Mouse (Mus musculus) frontal cortex, adult 2 months (tissue): ENCODE data around the gene Tbx19. TPM values are rescaled to one million over a fixed set of nuclear protein-coding genes. Genes with fewer than 3 reads are reported as not detected.

ENCODE experiments used
- DNase-seq, 2 experiments: peaks; one replicate each; pipeline ENCODE4 v3.0.0; 2022; ENCODE audit warnings: low spot score in 1 of 2; ENCODE audit errors: extremely low spot score in 1 of 2
- polyA plus RNA-seq: library from polyadenylated mRNA; depleted of rRNA; stranded (reverse); fragments of >200 nt; gene quantifications from 2 replicates; pipeline ENCODE4 v1.2.3, GENCODE M21; 2012

Tbx19 gene
- polyA plus RNA-seq, 1 experiment: not detected

DNA sequence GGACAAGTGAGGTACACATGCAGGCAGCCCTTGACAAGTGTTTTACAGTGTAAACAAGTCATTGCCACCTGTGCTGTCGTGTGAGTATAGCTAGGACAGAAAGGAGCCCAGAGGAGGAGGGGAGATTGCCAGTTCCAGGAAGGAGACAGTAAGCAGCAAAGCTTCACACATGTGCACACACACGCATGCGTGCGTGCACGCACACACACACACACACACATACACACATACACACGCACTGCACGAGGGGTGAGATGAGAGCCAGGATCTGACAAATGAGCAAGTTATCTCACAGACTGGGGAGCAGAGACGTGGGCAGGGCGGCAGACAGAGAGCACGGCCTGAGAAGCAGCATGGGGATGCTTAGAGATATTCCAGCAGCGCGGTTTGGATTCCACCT, 25.9 kb upstream of the Tbx19 start:
- DNase-seq: no peak

DNA sequence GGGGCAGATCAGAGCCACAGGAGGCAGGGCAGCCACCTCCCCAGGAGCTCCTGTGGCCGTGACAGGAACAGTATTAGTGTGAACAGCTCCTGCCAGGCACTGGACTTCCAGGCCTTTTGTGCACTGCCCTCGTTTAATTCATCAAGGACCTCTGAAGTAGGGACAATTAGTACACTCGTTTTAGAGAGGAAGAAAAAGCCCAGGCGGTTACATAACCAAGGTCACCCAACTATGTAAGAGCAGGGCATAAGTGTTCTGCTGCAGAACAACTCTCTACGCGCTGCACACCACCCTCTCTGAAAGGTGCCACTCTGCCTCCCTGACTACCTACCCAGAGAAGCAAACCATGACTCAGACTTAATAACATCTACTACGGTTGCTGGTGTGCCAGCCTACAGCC, 24.5 kb upstream of the Tbx19 start:
- peak in 1 of 2 experiments; percentile 32 for DNase-seq

DNA sequence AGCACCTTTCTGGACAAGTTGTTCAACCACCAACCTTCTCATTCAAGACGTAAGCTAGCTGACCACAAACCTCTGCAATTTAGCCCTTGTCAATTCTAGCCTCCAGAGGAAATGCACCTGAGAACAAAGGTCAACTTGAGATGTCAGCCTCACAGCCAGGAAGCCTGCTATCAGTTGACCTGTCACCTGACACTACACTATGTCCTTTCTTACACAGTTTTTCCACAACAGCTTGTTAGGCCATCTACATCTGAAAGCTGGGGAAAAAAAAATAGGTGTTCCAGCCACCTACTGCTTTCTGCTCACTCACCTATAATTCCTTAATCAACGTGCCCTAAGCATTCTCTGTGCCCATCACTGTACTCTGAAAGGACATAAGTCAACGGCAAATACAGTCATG, 23.6 kb upstream of the Tbx19 start:
- DNase-seq: no peak

DNA sequence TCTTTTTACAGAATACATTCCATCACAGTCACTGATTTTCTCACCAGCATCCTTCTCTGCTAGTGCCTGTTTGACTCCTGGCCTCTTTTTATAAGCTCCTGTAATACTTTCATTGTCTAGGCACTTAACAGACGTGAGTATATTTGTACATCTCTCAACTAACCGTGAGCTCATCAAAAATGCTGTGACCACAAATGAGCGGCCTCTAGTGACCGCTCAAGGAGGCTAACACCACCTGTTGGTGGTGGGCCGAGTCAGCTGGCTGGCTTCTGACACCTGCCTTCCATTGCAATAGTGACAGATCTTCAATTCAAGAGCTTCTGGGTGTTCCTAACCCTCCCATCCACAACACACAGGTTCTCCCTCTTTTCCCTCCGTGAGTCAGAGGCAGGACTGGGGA, 22.8 kb upstream of the Tbx19 start:
- DNase-seq: no peak

DNA sequence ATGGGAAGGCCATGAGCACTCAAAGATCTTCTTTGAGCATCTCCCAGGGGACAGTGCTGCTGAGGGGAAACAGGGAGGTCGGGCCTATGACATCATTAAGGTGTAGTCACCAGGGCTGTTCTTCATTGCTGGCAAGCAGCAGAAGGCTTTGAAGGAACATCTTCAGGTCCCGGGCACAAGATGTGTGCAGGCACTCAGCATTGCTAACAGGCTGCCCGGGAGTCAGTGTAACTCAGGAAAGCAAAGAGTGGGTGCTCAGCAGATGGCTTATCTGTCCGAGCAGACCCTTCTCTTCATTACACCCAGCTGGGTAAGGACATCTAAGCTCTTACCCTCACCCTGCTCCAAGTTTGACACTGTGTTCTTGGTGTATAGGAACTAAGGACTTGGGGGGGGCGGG, 18.7 kb upstream of the Tbx19 start:
- no peak for DNase-seq

GRCm38 (mm10) chr1:165178075-165178474, 17.5 kb upstream of the Tbx19 start:
- DNase-seq: no peak

DNA sequence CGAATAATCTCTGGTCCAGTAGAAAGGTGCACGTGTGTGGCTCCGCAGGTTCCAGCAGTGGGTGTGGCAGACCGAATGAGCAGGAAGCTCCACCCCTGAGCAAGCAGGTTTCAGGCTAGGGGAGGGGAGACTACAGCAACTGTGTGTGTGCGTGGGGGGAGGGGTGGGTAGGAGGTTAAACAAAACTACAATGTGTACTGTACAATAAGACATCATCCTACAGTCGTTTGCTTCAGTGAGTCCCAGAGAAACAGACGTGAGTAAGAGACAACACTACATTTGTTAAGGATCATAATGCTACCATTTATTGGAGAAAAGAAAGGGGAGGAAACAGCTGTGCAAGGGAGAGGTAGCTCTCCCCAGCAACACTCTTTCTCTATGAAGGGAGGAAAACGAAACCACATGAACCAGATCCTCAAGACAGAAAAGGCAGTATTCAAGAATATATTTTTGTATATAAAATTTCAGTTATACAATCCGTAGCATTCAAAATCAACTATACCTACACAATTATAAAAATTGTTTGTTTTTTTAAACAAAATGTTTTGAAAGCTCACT, 13.6 kb upstream of the Tbx19 start:
- no peak for DNase-seq

GRCm38 (mm10) chr1:165171277-165171676, 10.7 kb upstream of the Tbx19 start:
- no peak for DNase-seq

- DNase-seq: no peak
Measured at GRCm38 (mm10) chr1:165170157-165170556, 9.6 kb upstream of the Tbx19 start.

- DNase-seq: no peak
Measured at GRCm38 (mm10) chr1:165169462-165169861, 8.9 kb upstream of the Tbx19 start.

DNA sequence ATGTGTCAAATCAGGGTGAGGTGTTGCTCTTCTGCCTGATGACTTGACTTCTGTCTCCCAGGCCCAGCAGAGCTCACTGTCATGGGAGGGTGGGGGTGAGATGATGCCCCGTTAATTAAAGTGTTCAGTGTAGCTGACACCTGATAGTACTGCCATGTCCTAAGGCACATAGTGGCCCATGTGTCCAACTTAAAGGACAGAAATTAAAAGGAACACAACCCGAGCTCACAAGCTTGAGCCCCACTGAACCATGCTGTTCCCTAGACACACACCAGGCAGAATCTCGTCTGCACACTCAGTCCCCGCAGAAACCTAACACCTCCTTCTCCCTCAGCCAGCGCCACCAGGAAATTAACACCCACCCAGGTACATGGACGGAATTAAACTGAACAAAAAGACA, 4.3 kb upstream of the Tbx19 start:
- DNase-seq: no peak

GRCm38 (mm10) chr1:165158841-165159240, 1.7 kb downstream of the Tbx19 start:
- DNase-seq: no peak

DNA sequence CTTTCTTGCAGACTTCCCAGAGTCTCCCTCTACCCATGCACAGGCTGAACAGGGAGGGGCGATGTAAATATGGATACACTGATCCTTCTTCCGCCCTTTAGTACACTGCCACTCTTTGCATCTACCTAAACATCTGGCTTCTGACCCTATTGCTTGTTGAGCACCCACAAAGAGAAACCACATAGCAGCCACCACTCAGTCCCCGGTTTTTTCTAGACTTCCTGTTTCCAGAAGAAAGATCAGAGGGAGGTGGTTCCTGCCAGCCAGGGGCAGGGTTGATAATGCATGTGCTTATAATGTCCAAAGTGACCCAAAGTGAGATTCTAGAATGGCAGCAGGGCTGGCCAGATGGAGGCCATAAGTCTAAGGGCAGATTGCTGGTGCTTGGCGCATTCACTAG, 6.4 kb downstream of the Tbx19 start:
- no peak for DNase-seq

- no peak for DNase-seq
Measured at GRCm38 (mm10) chr1:165151216-165151615, 9.4 kb downstream of the Tbx19 start.

DNA sequence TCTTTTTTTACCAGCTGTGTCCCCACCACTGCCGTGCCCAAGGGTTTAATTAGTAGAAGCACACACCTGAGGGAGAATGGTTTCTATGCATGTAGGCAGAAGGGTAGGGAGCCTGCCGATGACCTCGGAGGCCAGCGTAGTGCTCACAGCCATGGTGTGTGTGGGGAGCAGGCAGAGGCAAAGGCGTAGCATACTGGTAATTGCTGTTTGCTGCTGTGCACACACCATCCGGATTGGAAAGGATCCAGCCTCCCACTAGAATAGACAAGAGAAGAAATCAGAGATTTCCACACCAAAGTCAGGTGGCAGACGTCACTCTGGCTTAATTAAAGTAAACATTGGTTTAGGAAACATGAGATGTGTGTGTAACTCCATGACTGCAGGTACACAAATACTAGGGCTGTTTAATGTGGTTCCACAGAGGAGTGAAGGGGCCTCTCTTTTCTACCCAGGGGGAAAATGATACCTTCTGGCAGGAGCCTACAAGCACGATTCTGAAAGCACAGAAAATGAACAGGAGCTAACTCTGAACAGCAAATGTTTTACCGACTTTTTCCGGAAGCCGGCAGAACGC, 18.1 kb downstream of the Tbx19 start:
- DNase-seq: no peak

DNA sequence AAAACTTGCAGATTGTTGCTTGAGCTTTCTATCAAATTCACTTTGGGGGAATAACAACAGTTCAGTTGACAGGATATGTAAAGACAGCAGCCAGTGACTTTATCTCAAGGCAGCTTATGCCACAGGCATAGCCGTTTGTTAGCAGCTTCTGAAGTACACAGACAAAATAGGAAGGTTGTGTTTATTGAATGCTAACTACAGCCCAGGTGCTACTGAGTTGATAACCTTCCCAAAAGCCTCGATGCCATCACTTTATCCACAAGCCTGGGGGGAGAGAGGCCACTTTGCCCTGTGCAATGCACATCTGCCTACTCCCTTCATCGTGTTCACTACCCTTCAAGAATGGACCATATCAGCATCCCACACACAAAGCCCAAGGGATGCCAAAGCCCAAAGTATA, 20.3 kb downstream of the Tbx19 start:
- DNase-seq: no peak

DNA sequence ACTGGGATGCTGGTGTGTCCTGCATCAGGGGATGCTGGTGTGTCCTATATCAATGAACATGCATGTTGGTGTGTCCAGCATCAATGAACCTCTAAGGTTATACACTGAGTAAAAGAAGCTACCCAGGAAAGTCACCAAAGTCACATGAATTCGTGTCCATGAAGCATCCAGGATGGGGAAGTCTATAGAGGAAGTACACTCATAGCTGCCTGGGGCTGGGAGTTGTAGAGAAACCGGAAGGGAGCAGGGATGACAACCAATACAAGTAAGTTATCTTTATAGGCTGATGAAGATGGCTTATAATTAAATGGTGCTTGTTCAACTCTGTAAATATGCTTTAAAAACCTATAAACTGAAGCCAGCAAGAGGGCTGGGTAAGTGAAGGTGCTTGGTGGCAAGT, 26.7 kb downstream of the Tbx19 start:
- DNase-seq: no peak

DNA sequence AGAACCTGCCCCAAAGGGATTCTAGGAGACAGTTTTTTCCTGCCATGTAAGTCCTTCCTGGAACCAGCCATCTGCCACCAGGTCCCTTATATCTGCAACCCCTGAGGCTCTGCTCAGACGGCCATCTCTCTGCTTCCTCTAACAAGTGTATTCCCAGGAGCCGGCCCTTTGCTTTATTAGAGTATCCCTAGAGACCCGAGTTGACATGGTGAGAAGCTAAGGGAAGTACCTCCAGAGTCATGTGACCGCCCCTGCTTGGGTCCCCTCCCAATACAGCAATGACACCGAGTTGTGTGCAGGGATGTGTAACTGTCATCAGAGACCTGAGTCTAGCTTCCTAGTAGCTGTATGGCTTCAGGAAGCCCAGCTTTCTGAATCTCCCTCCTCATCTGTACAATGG, 27.3 kb downstream of the Tbx19 start:
- DNase-seq: no peak

GRCm38 (mm10) chr1:165132187-165132877, 28.2 kb downstream of the Tbx19 start:
- peak; percentile 79 to 97 for DNase-seq

DNA sequence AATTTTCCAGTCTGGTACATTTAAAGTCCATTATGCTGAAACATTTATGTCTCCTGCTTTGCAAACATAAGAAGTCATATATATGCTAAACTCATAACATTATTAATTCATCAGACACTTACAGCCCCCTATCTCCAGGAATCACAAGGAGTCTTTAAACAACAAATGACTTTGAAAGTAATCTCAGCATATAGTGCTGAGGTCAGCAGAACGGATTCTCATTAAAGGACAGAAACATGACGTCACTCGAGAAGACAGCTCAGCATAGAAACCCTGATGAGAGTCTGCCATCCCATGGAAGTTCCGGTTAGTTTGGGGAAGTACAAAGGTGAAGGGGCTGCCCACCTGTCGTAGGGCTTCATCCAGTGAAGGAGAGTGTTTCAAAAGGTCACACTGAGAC, 31.0 kb downstream of the Tbx19 start:
- DNase-seq: no peak

DNA sequence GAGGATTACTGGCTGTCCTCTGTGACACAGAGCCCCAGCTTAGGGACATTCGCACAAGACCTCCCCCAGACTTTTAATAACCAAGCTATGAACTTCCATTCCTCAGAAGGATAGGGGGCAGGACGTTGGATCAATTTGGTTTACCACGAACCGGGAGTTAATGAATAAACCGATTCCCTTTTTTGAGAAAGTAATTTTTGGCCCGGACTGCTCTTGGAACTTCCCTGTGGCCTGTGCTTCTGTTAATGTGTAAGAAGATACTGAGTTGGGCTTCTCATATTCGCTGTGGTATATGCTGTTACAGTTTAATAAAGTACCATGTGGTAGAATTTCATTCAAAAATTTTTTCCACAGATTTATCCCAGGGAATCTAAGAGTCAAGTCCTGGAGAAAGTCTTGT, 39.5 kb downstream of the Tbx19 start:
- DNase-seq: no peak

GRCm38 (mm10) chr1:165120349-165120898, 40.1 kb downstream of the Tbx19 start:
- DNase-seq: peak; percentile 59 to 96
